ENCODE assay signal across 8 mouse cellular contexts in the genomic region with DNA sequence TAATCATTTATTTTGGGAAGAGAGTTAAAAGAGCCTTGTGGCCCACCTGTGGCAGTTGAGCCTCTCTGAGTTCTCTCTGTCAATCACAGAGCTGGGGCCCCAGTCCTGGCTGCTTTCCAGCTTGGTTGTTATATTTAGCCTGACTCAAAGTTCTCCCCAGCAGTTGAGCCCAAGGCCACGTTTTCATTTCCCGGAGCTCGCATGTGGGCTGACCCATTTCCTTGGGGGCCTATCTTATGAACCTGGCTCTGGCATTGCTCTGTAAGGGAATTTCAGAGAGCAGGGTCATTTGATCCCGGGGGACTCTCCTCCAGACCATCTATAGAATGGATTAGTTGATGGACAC. TPM values are rescaled to one million over a fixed set of nuclear protein-coding genes. Genes with fewer than 3 reads are reported as not detected.
A peak's percentile ranks its signal among the peaks of the same experiment; 100 is the strongest.
DNase-seq lines count a peak whose midpoint lies in the region; ATAC-seq lines count a peak whose summit lies in the region.
"Had no signal": no experiment of that assay in that cellular context is flagged by ENCODE, and none has a peak within 500 bp of the region (broad histone marks: within the 10 kb centered on the region; RNA-seq: fewer than 3 reads in every experiment).

No protein-coding gene starts in this region.

- no peak for ATAC-seq in midbrain, embryonic 13.5 days

- 78% methylated on average over 4 of the region's 4 CpGs for WGBS in midbrain, embryonic 13.5 days

- H3K27ac ChIP-seq in midbrain, embryonic 13.5 days, result no peak overlapping the region
- H3K27ac ChIP-seq: liver, embryonic 14.5 days had no signal

- no peaks in the 10 kb centered on the region for H3K36me3 ChIP-seq in midbrain, embryonic 13.5 days

- H3K9ac ChIP-seq in midbrain, embryonic 13.5 days (replicated peaks), result no peak overlapping the region
- H3K9ac ChIP-seq: liver, embryonic 14.5 days had no signal

- H3K4me3 ChIP-seq in midbrain, embryonic 13.5 days (replicated peaks), result no peak overlapping the region

- peaks cover 2% of the 10 kb centered on the region; the same call in 1 of the 2 replicates for H3K9me3 ChIP-seq in midbrain, embryonic 13.5 days

- H3K4me1 ChIP-seq in midbrain, embryonic 13.5 days (replicated peaks), result peaks cover 11% of the 10 kb centered on the region; the same call in 1 of the 2 replicates

- peak; percentile 49 for DNase-seq in right cerebral cortex, postnatal 14 days
- no peak for DNase-seq in right cerebral cortex, adult 18-20 months
- peak; percentile 61 to 70 for DNase-seq in heart, adult 18-20 months
- peak; percentile 28 for DNase-seq in kidney, adult 9 months
- DNase-seq in urinary bladder, postnatal 36 days (ENCODE audit: low spot score in 2 of 2), result no peak
- no peak for DNase-seq in left cerebral cortex, adult 8-10 months (ENCODE audit: low spot score in 2 of 2)

- no peak overlapping the region for H3K4me2 ChIP-seq in midbrain, embryonic 13.5 days (replicated peaks)

- no peaks in the 10 kb centered on the region for H3K27me3 ChIP-seq in midbrain, embryonic 13.5 days

RNA-seq across cellular contexts. Expression of a gene that starts 19.4 kb away (rescaled TPM):
- 1 to 10 TPM; 5.4 to 9.7 TPM for total RNA-seq in heart, adult 18-20 months (2021)
- 0.67 and 1.2 TPM in 2 replicates for polyA plus RNA-seq in midbrain, embryonic 13.5 days (2015; fragmentation: Nextera tagmentation; extraction: Ambion mirVana)
- 1 to 10 TPM; 3.4 to 5.9 (median 4.7) TPM for total RNA-seq in left cerebral cortex, adult 8-10 months (2022)

Comparison
In these comparisons a context has a peak if more than half of its experiments do, and no peak if none do; other contexts are left out.
1. DNase-seq: peak in right cerebral cortex, postnatal 14 days (single experiment), heart, adult 18-20 months (2 of 2) and kidney, adult 9 months (single experiment); none in right cerebral cortex, adult 18-20 months (single experiment), urinary bladder, postnatal 36 days (0 of 2) and left cerebral cortex, adult 8-10 months (0 of 2).